Mouse (Mus musculus) neural tube, embryonic 12.5 days (tissue): ENCODE data around the gene C130050O18Rik. TPM values are rescaled to one million over a fixed set of nuclear protein-coding genes. Genes with fewer than 3 reads are reported as not detected.

Experiments
- ATAC-seq: fragments of 200-750 bp; cut with Nextera tagmentation; 2 replicates; pipeline ENCODE4 v1.8.0; 2017; ENCODE audit warnings: low read depth, mild to moderate bottlenecking, moderate TSS enrichment, moderate library complexity; ENCODE audit not compliant: low FRiP score
- H3K27ac ChIP-seq: fragments of 300-500 bp; sonication (generic); 2 replicates; pipeline ENCODE4 v1.5.1; 2016
- H3K27me3 ChIP-seq: fragments of 300-500 bp; sonication (generic); replicated peaks from 2 replicates; pipeline ENCODE4 v1.6.1; 2016; ENCODE audit warnings: mild to moderate bottlenecking
- H3K36me3 ChIP-seq: fragments of 300-500 bp; sonication (generic); 2 replicates; pipeline ENCODE4 v1.6.1; 2016; ENCODE audit warnings: mild to moderate bottlenecking
- H3K4me1 ChIP-seq: fragments of 300-500 bp; sonication (generic); 2 replicates; pipeline ENCODE4 v1.6.1; 2016
- H3K4me2 ChIP-seq: fragments of 300-500 bp; sonication (generic); replicated peaks from 2 replicates; pipeline ENCODE4 v1.6.1; 2016; ENCODE audit warnings: mild to moderate bottlenecking
- H3K4me3 ChIP-seq: fragments of 300-500 bp; sonication (generic); 2 replicates; pipeline ENCODE4 v1.5.1; 2016
- H3K9ac ChIP-seq: fragments of 300-500 bp; sonication (generic); 2 replicates; pipeline ENCODE4 v1.6.1; 2016; ENCODE audit warnings: mild to moderate bottlenecking
- H3K9me3 ChIP-seq: fragments of 300-500 bp; sonication (generic); 2 replicates; pipeline ENCODE4 v1.6.1; 2016; ENCODE audit warnings: mild to moderate bottlenecking
- WGBS: fragments of 180-500 bp; shearing (Covaris S2); methylation state at CpG from one replicate; pipeline ENCODE4 v1.1.7; 2016; 5-methylcytosine and 5-hydroxymethylcytosine counted together
- polyA plus RNA-seq: library from polyadenylated mRNA; unstranded; fragments of >200 nt; fragmentation: Nextera tagmentation; extraction: Ambion mirVana; gene quantifications from 2 replicates; pipeline ENCODE4 v1.2.1, GENCODE M21; 2016

The C130050O18Rik gene
- polyA plus RNA-seq, 1 experiment from 2014 or later, result 0.33 TPM

- no peaks in the 10 kb centered on the region for H3K27me3 ChIP-seq
- no peak overlapping the region for H3K4me3 ChIP-seq
- H3K9ac ChIP-seq, result no peak overlapping the region
- 72% methylated on average over 7 of the region's 7 CpGs for WGBS
- no peak overlapping the region for H3K4me2 ChIP-seq
- no peak for ATAC-seq
- no peaks in the 10 kb centered on the region for H3K9me3 ChIP-seq
- no peaks in the 10 kb centered on the region for H3K36me3 ChIP-seq
- no peak overlapping the region for H3K27ac ChIP-seq
- peaks cover 17% of the 10 kb centered on the region; the same call in 1 of the 2 replicates for H3K4me1 ChIP-seq
Observed at GRCm38 (mm10) chr5:139405478-139405877, 398 bp downstream of the C130050O18Rik start.

- Histone ChIP-seq H3K4me3 (no peak overlapping the region), H3K4me1 (peaks cover 17% of the 10 kb centered on the region; the same call in 1 of the 2 replicates), H3K36me3 (no peaks in the 10 kb centered on the region), H3K27ac (no peak overlapping the region), H3K9ac (no peak overlapping the region), H3K27me3 (no peaks in the 10 kb centered on the region), H3K4me2 (no peak overlapping the region), H3K9me3 (no peaks in the 10 kb centered on the region)
- 79% methylated on average over 3 of the region's 3 CpGs for WGBS
- ATAC-seq, result no peak
Observed at GRCm38 (mm10) chr5:139405953-139406352, 873 bp downstream of the C130050O18Rik start.

GRCm38 (mm10) chr5:139407121-139407885 is 2.2 kb downstream of the C130050O18Rik start:
- Histone ChIP-seq H3K36me3 (no peaks in the 10 kb centered on the region), H3K27ac (no peak overlapping the region), H3K4me3 (no peak overlapping the region), H3K4me1 (peaks cover 22% of the 10 kb centered on the region; the same call in 1 of the 2 replicates), H3K27me3 (no peaks in the 10 kb centered on the region), H3K9ac (no peak overlapping the region), H3K9me3 (no peaks in the 10 kb centered on the region), H3K4me2 (no peak overlapping the region)
- 89% methylated on average over 14 of the region's 14 CpGs for WGBS
- ATAC-seq, result no peak

- Histone ChIP-seq H3K4me3 (no peak overlapping the region), H3K4me1 (peaks cover 22% of the 10 kb centered on the region; the same call in 1 of the 2 replicates), H3K9ac (no peak overlapping the region), H3K27ac (no peak overlapping the region), H3K4me2 (no peak overlapping the region), H3K27me3 (no peaks in the 10 kb centered on the region), H3K9me3 (no peaks in the 10 kb centered on the region), H3K36me3 (no peaks in the 10 kb centered on the region)
- 84% methylated on average over 7 of the region's 7 CpGs for WGBS
- no peak for ATAC-seq
Observed at GRCm38 (mm10) chr5:139408511-139408910, 3.4 kb downstream of the C130050O18Rik start.

GRCm38 (mm10) chr5:139409412-139409811 is 4.3 kb downstream of the C130050O18Rik start:
- no peak for ATAC-seq
- no peak overlapping the region for H3K9ac ChIP-seq
- WGBS, result 81% methylated on average over 12 of the region's 12 CpGs
- no peaks in the 10 kb centered on the region for H3K27me3 ChIP-seq
- H3K36me3 ChIP-seq, result no peaks in the 10 kb centered on the region
- peaks cover 22% of the 10 kb centered on the region; the same call in 1 of the 2 replicates for H3K4me1 ChIP-seq
- no peak overlapping the region for H3K4me3 ChIP-seq
- H3K4me2 ChIP-seq, result no peak overlapping the region
- H3K9me3 ChIP-seq, result no peaks in the 10 kb centered on the region
- H3K27ac ChIP-seq, result no peak overlapping the region

- no peak for ATAC-seq
- H3K4me1 ChIP-seq, result peaks cover 21% of the 10 kb centered on the region; the same call in 1 of the 2 replicates
- no peak overlapping the region for H3K4me3 ChIP-seq
- H3K36me3 ChIP-seq, result 0 out of 2 replicates have a peak, but pooled peaks cover 5% of the 10 kb centered on the region
- WGBS, result 88% methylated on average over 4 of the region's 4 CpGs
- H3K27me3 ChIP-seq, result no peaks in the 10 kb centered on the region
- no peak overlapping the region for H3K27ac ChIP-seq
- H3K9me3 ChIP-seq, result no peaks in the 10 kb centered on the region
- H3K9ac ChIP-seq, result no peak overlapping the region
- no peak overlapping the region for H3K4me2 ChIP-seq
Observed at GRCm38 (mm10) chr5:139410056-139410455, 5.0 kb downstream of the C130050O18Rik start.

- 0 out of 2 replicates have a peak, but pooled peaks cover 5% of the 10 kb centered on the region for H3K36me3 ChIP-seq
- peaks cover 15% of the 10 kb centered on the region; the same call in 1 of the 2 replicates for H3K4me1 ChIP-seq
- no peak for ATAC-seq
- H3K27ac ChIP-seq, result no peak overlapping the region
- H3K9ac ChIP-seq, result no peak overlapping the region
- H3K4me2 ChIP-seq, result no peak overlapping the region
- H3K9me3 ChIP-seq, result no peaks in the 10 kb centered on the region
- no peaks in the 10 kb centered on the region for H3K27me3 ChIP-seq
- WGBS, result 94% methylated on average over 6 of the region's 6 CpGs
- H3K4me3 ChIP-seq, result no peak overlapping the region
Observed at GRCm38 (mm10) chr5:139411117-139411516, 6.0 kb downstream of the C130050O18Rik start.

GRCm38 (mm10) chr5:139411665-139412314 is 6.7 kb downstream of the C130050O18Rik start:
- 74% methylated on average over 15 of the region's 15 CpGs for WGBS
- Histone ChIP-seq H3K4me2 (no peak overlapping the region), H3K9me3 (no peaks in the 10 kb centered on the region), H3K4me3 (no peak overlapping the region), H3K36me3 (0 out of 2 replicates have a peak, but pooled peaks cover 5% of the 10 kb centered on the region), H3K27ac (no peak overlapping the region), H3K4me1 (peaks cover 13% of the 10 kb centered on the region; the same call in 1 of the 2 replicates), H3K27me3 (no peaks in the 10 kb centered on the region), H3K9ac (no peak overlapping the region)
- no peak for ATAC-seq

GRCm38 (mm10) chr5:139413545-139413944 is 8.5 kb downstream of the C130050O18Rik start:
- H3K27me3 ChIP-seq, result no peaks in the 10 kb centered on the region
- no peak for ATAC-seq
- H3K4me3 ChIP-seq, result no peak overlapping the region
- H3K27ac ChIP-seq, result no peak overlapping the region
- H3K36me3 ChIP-seq, result 0 out of 2 replicates have a peak, but pooled peaks cover 5% of the 10 kb centered on the region
- no peak overlapping the region for H3K4me2 ChIP-seq
- H3K4me1 ChIP-seq, result peaks cover 10% of the 10 kb centered on the region
- H3K9me3 ChIP-seq, result no peaks in the 10 kb centered on the region
- 54% methylated on average over 4 of the region's 4 CpGs for WGBS
- H3K9ac ChIP-seq, result no peak overlapping the region

- no peaks in the 10 kb centered on the region for H3K9me3 ChIP-seq
- no peak overlapping the region for H3K4me2 ChIP-seq
- no peaks in the 10 kb centered on the region for H3K27me3 ChIP-seq
- no peak overlapping the region for H3K27ac ChIP-seq
- WGBS, result 88% methylated on average over 5 of the region's 5 CpGs
- H3K4me3 ChIP-seq, result no peak overlapping the region
- H3K4me1 ChIP-seq, result peaks cover 25% of the 10 kb centered on the region
- H3K9ac ChIP-seq, result no peak overlapping the region
- H3K36me3 ChIP-seq, result 0 out of 2 replicates have a peak, but pooled peaks cover 5% of the 10 kb centered on the region
- ATAC-seq, result no peak
Observed at GRCm38 (mm10) chr5:139415001-139415400, 9.9 kb downstream of the C130050O18Rik start.

GRCm38 (mm10) chr5:139416942-139417341 is 11.9 kb downstream of the C130050O18Rik start:
- 95% methylated on average over 4 of the region's 4 CpGs for WGBS
- Histone ChIP-seq H3K9me3 (no peaks in the 10 kb centered on the region), H3K27ac (no peak overlapping the region), H3K4me3 (no peak overlapping the region), H3K4me2 (no peak overlapping the region), H3K9ac (no peak overlapping the region), H3K36me3 (0 out of 2 replicates have a peak, but pooled peaks cover 5% of the 10 kb centered on the region), H3K4me1 (peaks cover 23% of the 10 kb centered on the region), H3K27me3 (no peaks in the 10 kb centered on the region)
- no peak for ATAC-seq

GRCm38 (mm10) chr5:139417480-139417879 is 12.4 kb downstream of the C130050O18Rik start:
- Histone ChIP-seq H3K9ac (no peak overlapping the region), H3K27me3 (no peaks in the 10 kb centered on the region), H3K9me3 (no peaks in the 10 kb centered on the region), H3K4me2 (no peak overlapping the region), H3K4me1 (peaks cover 22% of the 10 kb centered on the region), H3K4me3 (no peak overlapping the region), H3K27ac (no peak overlapping the region), H3K36me3 (0 out of 2 replicates have a peak, but pooled peaks cover 5% of the 10 kb centered on the region)
- 93% methylated on average over 3 of the region's 3 CpGs for WGBS
- no peak for ATAC-seq
